Mouse (Mus musculus): ENCODE measurements around the gene Sncb. TPM values are rescaled to one million over a fixed set of nuclear protein-coding genes. Genes with fewer than 3 reads are reported as not detected.

Gene Sncb
- polyA plus RNA-seq, 1 experiment from 2014 or later: 0.29 TPM

- Histone ChIP-seq H3K36me3 (no peaks in the 10 kb centered on the region), H3K27ac (no peak overlapping the region), H3K4me2 (peak overlapping the region; percentile 74), H3K4me3 (replicated peaks) (peak overlapping the region; percentile 47), H3K27me3 (peaks cover 59% of the 10 kb centered on the region), H3K4me1 (peaks cover 13% of the 10 kb centered on the region), H3K9ac (peak overlapping the region; percentile 35; the same call in 1 of the 2 replicates), H3K9me3 (replicated peaks) (no peaks in the 10 kb centered on the region)
- peak; percentile 77 for ATAC-seq (replicated peaks; ENCODE audit: low FRiP score)
- under 1% methylated on average over 87 of the region's 87 CpGs for WGBS
Observed at GRCm38 (mm10) chr13:54737488-54738212, 28.7 kb downstream of the Sncb start.

GRCm38 (mm10) chr13:54736931-54737330 lies 29.5 kb downstream of the Sncb start:
- peak overlapping the region; percentile 74 for H3K4me2 ChIP-seq
- H3K27me3 ChIP-seq: peaks cover 55% of the 10 kb centered on the region
- ATAC-seq (replicated peaks; ENCODE audit: low FRiP score): no peak
- no peak overlapping the region for H3K27ac ChIP-seq
- peaks cover 13% of the 10 kb centered on the region for H3K4me1 ChIP-seq
- H3K36me3 ChIP-seq: no peaks in the 10 kb centered on the region
- no peak overlapping the region for H3K9ac ChIP-seq
- no peaks in the 10 kb centered on the region for H3K9me3 ChIP-seq (replicated peaks)
- WGBS: 25% methylated on average over 3 of the region's 3 CpGs
- H3K4me3 ChIP-seq (replicated peaks): peak overlapping the region; percentile 47

- H3K4me3 ChIP-seq (replicated peaks): no peak overlapping the region
- ATAC-seq (replicated peaks; ENCODE audit: low FRiP score): no peak
- H3K9ac ChIP-seq: no peak overlapping the region
- no peaks in the 10 kb centered on the region for H3K36me3 ChIP-seq
- H3K4me1 ChIP-seq: no peaks in the 10 kb centered on the region
- no peaks in the 10 kb centered on the region for H3K9me3 ChIP-seq (replicated peaks)
- H3K27me3 ChIP-seq: no peaks in the 10 kb centered on the region
- no peak overlapping the region for H3K27ac ChIP-seq
- H3K4me2 ChIP-seq: no peak overlapping the region
- 65% methylated on average over 11 of the region's 11 CpGs for WGBS
Observed at GRCm38 (mm10) chr13:54726131-54726530, 40.3 kb downstream of the Sncb start.

- H3K27ac ChIP-seq: no peak overlapping the region
- no peaks in the 10 kb centered on the region for H3K36me3 ChIP-seq
- no peaks in the 10 kb centered on the region for H3K4me1 ChIP-seq
- no peak overlapping the region for H3K4me2 ChIP-seq
- H3K9me3 ChIP-seq (replicated peaks): no peaks in the 10 kb centered on the region
- no peak overlapping the region for H3K4me3 ChIP-seq (replicated peaks)
- WGBS: 86% methylated on average over 3 of the region's 3 CpGs
- no peak for ATAC-seq (replicated peaks; ENCODE audit: low FRiP score)
- no peak overlapping the region for H3K9ac ChIP-seq
- no peaks in the 10 kb centered on the region for H3K27me3 ChIP-seq
Observed at GRCm38 (mm10) chr13:54723143-54723542, 43.3 kb downstream of the Sncb start.

- ATAC-seq (replicated peaks; ENCODE audit: low FRiP score): 0 out of 2 replicates have a peak, but pooled peaks have one; percentile 36
- H3K27me3 ChIP-seq: 0 out of 2 replicates have a peak, but pooled peaks cover 8% of the 10 kb centered on the region
- H3K9ac ChIP-seq: no peak overlapping the region
- 2% methylated on average over 5 of the region's 5 CpGs for WGBS
- H3K4me1 ChIP-seq: no peaks in the 10 kb centered on the region
- H3K4me3 ChIP-seq (replicated peaks): no peak overlapping the region
- H3K9me3 ChIP-seq (replicated peaks): no peaks in the 10 kb centered on the region
- H3K27ac ChIP-seq: no peak overlapping the region
- no peak overlapping the region for H3K4me2 ChIP-seq
- no peaks in the 10 kb centered on the region for H3K36me3 ChIP-seq
Observed at GRCm38 (mm10) chr13:54716916-54717315, 49.5 kb downstream of the Sncb start.

GRCm38 (mm10) chr13:54714996-54715395 lies 51.4 kb downstream of the Sncb start:
- H3K9ac ChIP-seq: no peak overlapping the region
- no peak overlapping the region for H3K27ac ChIP-seq
- no peaks in the 10 kb centered on the region for H3K4me1 ChIP-seq
- H3K9me3 ChIP-seq (replicated peaks): no peaks in the 10 kb centered on the region
- H3K4me2 ChIP-seq: no peak overlapping the region
- H3K27me3 ChIP-seq: 0 out of 2 replicates have a peak, but pooled peaks cover 8% of the 10 kb centered on the region
- no peak for ATAC-seq (replicated peaks; ENCODE audit: low FRiP score)
- WGBS: 69% methylated on average over 10 of the region's 10 CpGs
- no peak overlapping the region for H3K4me3 ChIP-seq (replicated peaks)
- H3K36me3 ChIP-seq: no peaks in the 10 kb centered on the region

GRCm38 (mm10) chr13:54714393-54714792 lies 52.0 kb downstream of the Sncb start:
- H3K4me2 ChIP-seq: no peak overlapping the region
- H3K9me3 ChIP-seq (replicated peaks): no peaks in the 10 kb centered on the region
- no peak for ATAC-seq (replicated peaks; ENCODE audit: low FRiP score)
- no peak overlapping the region for H3K27ac ChIP-seq
- 0 out of 2 replicates have a peak, but pooled peaks cover 8% of the 10 kb centered on the region for H3K27me3 ChIP-seq
- H3K4me3 ChIP-seq (replicated peaks): no peak overlapping the region
- 42% methylated on average over 4 of the region's 4 CpGs for WGBS
- no peaks in the 10 kb centered on the region for H3K36me3 ChIP-seq
- no peaks in the 10 kb centered on the region for H3K4me1 ChIP-seq
- H3K9ac ChIP-seq: no peak overlapping the region

- Histone ChIP-seq H3K9ac (no peak overlapping the region), H3K4me2 (no peak overlapping the region), H3K4me1 (no peaks in the 10 kb centered on the region), H3K27ac (no peak overlapping the region), H3K9me3 (replicated peaks) (no peaks in the 10 kb centered on the region), H3K27me3 (0 out of 2 replicates have a peak, but pooled peaks cover 6% of the 10 kb centered on the region), H3K36me3 (no peaks in the 10 kb centered on the region), H3K4me3 (replicated peaks) (no peak overlapping the region)
- 79% methylated on average over 3 of the region's 3 CpGs for WGBS
- ATAC-seq (replicated peaks; ENCODE audit: low FRiP score): no peak
Observed at GRCm38 (mm10) chr13:54710866-54711265, 55.5 kb downstream of the Sncb start.

Other genes starting within 250 kb of the Sncb start
- 151 and 162 TPM in 2 replicates for gene 4833439L19Rik, start 201.2 kb downstream of the Sncb start, polyA plus RNA-seq (2015; fragmentation: Nextera tagmentation; extraction: Ambion mirVana)
- 34.0 and 36.1 TPM in 2 replicates for gene Arl10, start 191.6 kb downstream of the Sncb start, polyA plus RNA-seq (2015; fragmentation: Nextera tagmentation; extraction: Ambion mirVana)
- 90.2 and 95.5 TPM in 2 replicates for gene Nop16, start 176.5 kb downstream of the Sncb start, polyA plus RNA-seq (2015; fragmentation: Nextera tagmentation; extraction: Ambion mirVana)
- 205 and 219 TPM in 2 replicates for gene Higd2a, start 176.4 kb downstream of the Sncb start, polyA plus RNA-seq (2015; fragmentation: Nextera tagmentation; extraction: Ambion mirVana)
- 44.8 and 45.6 TPM in 2 replicates for gene Cltb, start 155.3 kb downstream of the Sncb start, polyA plus RNA-seq (2015; fragmentation: Nextera tagmentation; extraction: Ambion mirVana)
- 77.2 and 77.4 TPM in 2 replicates for gene Faf2, start 144.8 kb downstream of the Sncb start, polyA plus RNA-seq (2015; fragmentation: Nextera tagmentation; extraction: Ambion mirVana)
- gene Rnf44, start 72.7 kb downstream of the Sncb start, polyA plus RNA-seq (2015; fragmentation: Nextera tagmentation; extraction: Ambion mirVana): 78.5 and 83.8 TPM in 2 replicates
- 5.4 TPM in 2 replicates for gene Cdhr2, start 65.1 kb downstream of the Sncb start, polyA plus RNA-seq (2015; fragmentation: Nextera tagmentation; extraction: Ambion mirVana)
- 0.14 and 0.27 TPM in 2 replicates for gene Gprin1, start 16.7 kb downstream of the Sncb start, polyA plus RNA-seq (2015; fragmentation: Nextera tagmentation; extraction: Ambion mirVana)
- not detected in 2 replicates for gene Eif4e1b, start 17.4 kb upstream of the Sncb start, polyA plus RNA-seq (2015; fragmentation: Nextera tagmentation; extraction: Ambion mirVana)
- 11.4 and 13.4 TPM in 2 replicates for gene Tspan17, start 22.8 kb upstream of the Sncb start, polyA plus RNA-seq (2015; fragmentation: Nextera tagmentation; extraction: Ambion mirVana)
- gene Unc5a, start 182.8 kb upstream of the Sncb start, polyA plus RNA-seq (2015; fragmentation: Nextera tagmentation; extraction: Ambion mirVana): 2.5 and 2.7 TPM in 2 replicates